Mouse (Mus musculus): ENCODE measurements around the gene F5.

DNA sequence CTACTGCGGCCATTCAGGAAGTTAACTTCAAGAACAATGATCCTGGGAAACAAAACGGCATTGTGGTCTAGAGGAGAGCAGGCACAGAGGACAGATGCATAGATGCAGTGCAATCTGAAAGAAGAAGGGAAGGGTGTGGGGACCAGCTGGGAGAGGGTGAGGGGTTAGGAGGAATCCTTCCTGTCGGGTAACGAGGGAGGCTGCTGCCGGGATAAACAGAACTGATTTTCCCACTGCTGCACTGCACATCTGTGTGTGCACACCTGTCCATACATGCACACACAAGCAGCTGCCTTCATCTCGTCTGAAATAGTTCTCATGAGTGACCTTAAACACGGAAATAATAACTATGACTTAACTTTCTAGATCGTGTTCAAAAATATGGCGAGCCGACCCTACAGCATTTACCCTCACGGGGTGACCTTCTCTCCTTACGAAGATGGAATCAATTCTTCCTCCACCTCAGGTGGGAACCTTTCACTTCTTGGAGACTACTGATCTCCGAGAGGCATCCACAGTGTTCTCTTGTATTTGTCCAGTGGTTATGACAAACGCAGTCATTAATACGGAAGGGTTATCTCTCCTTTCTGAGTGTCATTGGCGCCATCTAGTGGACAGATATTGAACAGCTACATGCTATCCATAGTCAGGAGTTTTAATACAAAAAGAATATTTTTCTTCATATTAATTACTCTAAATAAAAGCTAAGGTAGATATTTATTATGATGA lies 32.7 kb downstream of the F5 start:
- TF ChIP-seq POLR2A (IDR thresholded peaks at IDR 0.05; ENCODE audit: low read depth, low read length) (no peak), CTCF (IDR thresholded peaks at IDR 0.05; ENCODE audit: borderline replicate concordance, insufficient read depth, low read length) (no peak)
